Mouse (Mus musculus) neural tube, embryonic 13.5 days (tissue): ENCODE data around the gene Uhmk1. TPM values are rescaled to one million over a fixed set of nuclear protein-coding genes. Genes with fewer than 3 reads are reported as not detected.
A peak's percentile ranks its signal among the peaks of the same experiment; 100 is the strongest.
"Not testable (repeated sequence)": the region's sequence is repeated elsewhere in the genome, so short reads cannot be mapped to it uniquely, and the experiment has no call there.

Source experiments
- ATAC-seq: fragments of 200-750 bp; cut with Nextera tagmentation; 2 replicates; pipeline ENCODE4 v1.8.0; 2017; ENCODE audit warnings: low read depth, mild to moderate bottlenecking, moderate TSS enrichment, moderate library complexity
- H3K27ac ChIP-seq: fragments of 300-500 bp; sonication (generic); replicated peaks from 2 replicates; pipeline ENCODE4 v1.5.1; 2015; ENCODE audit warnings: moderate library complexity, mild to moderate bottlenecking, inconsistent platforms
- H3K27me3 ChIP-seq: fragments of 300-500 bp; sonication (generic); 2 replicates; pipeline ENCODE4 v1.6.1; 2015; ENCODE audit warnings: mild to moderate bottlenecking, inconsistent platforms
- H3K36me3 ChIP-seq: fragments of 300-500 bp; sonication (generic); 2 replicates; pipeline ENCODE4 v1.6.1; 2015; ENCODE audit warnings: mild to moderate bottlenecking, inconsistent platforms
- H3K4me1 ChIP-seq: fragments of 300-500 bp; sonication (generic); replicated peaks from 2 replicates; pipeline ENCODE4 v1.6.1; 2015; ENCODE audit warnings: inconsistent platforms
- H3K4me2 ChIP-seq: fragments of 300-500 bp; sonication (generic); 2 replicates; pipeline ENCODE4 v1.6.1; 2015; ENCODE audit warnings: inconsistent platforms, mild to moderate bottlenecking, moderate library complexity
- H3K4me3 ChIP-seq: fragments of 300-500 bp; sonication (generic); 2 replicates; pipeline ENCODE4 v1.5.1; 2015; ENCODE audit warnings: mild to moderate bottlenecking, inconsistent platforms
- H3K9ac ChIP-seq: fragments of 300-500 bp; sonication (generic); 2 replicates; pipeline ENCODE4 v1.6.1; 2015; ENCODE audit warnings: moderate library complexity, mild to moderate bottlenecking, inconsistent platforms
- H3K9me3 ChIP-seq: fragments of 300-500 bp; sonication (generic); 2 replicates; pipeline ENCODE4 v1.6.1; 2016; ENCODE audit warnings: inconsistent platforms
- WGBS: fragments of 180-500 bp; shearing (Covaris S2); methylation state at CpG from one replicate; pipeline ENCODE4 v1.1.7; 2015; 5-methylcytosine and 5-hydroxymethylcytosine counted together
- polyA plus RNA-seq: library from polyadenylated mRNA; unstranded; fragments of >200 nt; fragmentation: Nextera tagmentation; extraction: Ambion mirVana; gene quantifications from 2 replicates; pipeline ENCODE4 v1.2.1, GENCODE M21; 2015

Uhmk1 gene
- polyA plus RNA-seq, result 8.8 and 10.2 TPM in 2 replicates

GRCm38 (mm10) chr1:170214757-170215522 is at the start of gene Uhmk1:
Uhmk1 (minus strand) TSS chr1:170215397.
- peaks cover 20% of the 10 kb centered on the region for H3K36me3 ChIP-seq
- peak within 1 kb of the TSS; percentile 74 for H3K27ac ChIP-seq
- H3K27me3 ChIP-seq, result peaks cover 14% of the 10 kb centered on the region; the same call in 1 of the 2 replicates
- H3K9me3 ChIP-seq, result no peaks in the 10 kb centered on the region
- under 1% methylated on average over 62 of the region's 70 CpGs for WGBS
- peak within 1 kb of the TSS; percentile 81 for H3K4me2 ChIP-seq
- H3K4me3 ChIP-seq, result peak within 1 kb of the TSS; percentile 89
- H3K9ac ChIP-seq, result peak within 1 kb of the TSS; percentile 92
- peak; percentile 100 for ATAC-seq
- peaks cover 11% of the 10 kb centered on the region for H3K4me1 ChIP-seq

- Histone ChIP-seq H3K9ac (peak overlapping the region; percentile 86), H3K4me3 (peak overlapping the region; percentile 73), H3K27me3 (peaks cover 3% of the 10 kb centered on the region; the same call in 1 of the 2 replicates), H3K4me1 (peaks cover 8% of the 10 kb centered on the region), H3K9me3 (no peaks in the 10 kb centered on the region), H3K36me3 (no peaks in the 10 kb centered on the region), H3K4me2 (peak overlapping the region; percentile 79), H3K27ac (no peak overlapping the region; the same call in 1 of the 2 replicates)
- peak; percentile 100 for ATAC-seq
- WGBS, result 5% methylated on average over 32 of the region's 32 CpGs
Measured at GRCm38 (mm10) chr1:170255560-170255910, 40.3 kb upstream of the Uhmk1 start.

GRCm38 (mm10) chr1:170254893-170255559 is 39.8 kb upstream of the Uhmk1 start:
- WGBS, result 37% methylated on average over 30 of the region's 30 CpGs
- Histone ChIP-seq H3K9me3 (no peaks in the 10 kb centered on the region), H3K4me1 (peaks cover 8% of the 10 kb centered on the region), H3K27ac (no peak overlapping the region; the same call in 1 of the 2 replicates), H3K36me3 (no peaks in the 10 kb centered on the region), H3K9ac (peak overlapping the region; percentile 86), H3K4me3 (peak overlapping the region; percentile 73), H3K4me2 (peak overlapping the region; percentile 79), H3K27me3 (peaks cover 6% of the 10 kb centered on the region; the same call in 1 of the 2 replicates)
- peak; percentile 85 for ATAC-seq

GRCm38 (mm10) chr1:170245016-170245415 is 29.8 kb upstream of the Uhmk1 start:
- H3K36me3 ChIP-seq, result no peaks in the 10 kb centered on the region
- no peak for ATAC-seq
- no peak overlapping the region for H3K9ac ChIP-seq
- 86% methylated on average over 3 of the region's 3 CpGs for WGBS
- H3K4me1 ChIP-seq, result no peaks in the 10 kb centered on the region
- H3K4me3 ChIP-seq, result no peak overlapping the region
- no peak overlapping the region for H3K27ac ChIP-seq
- no peaks in the 10 kb centered on the region for H3K9me3 ChIP-seq
- H3K4me2 ChIP-seq, result no peak overlapping the region
- peaks cover 6% of the 10 kb centered on the region; the same call in 1 of the 2 replicates for H3K27me3 ChIP-seq

GRCm38 (mm10) chr1:170232688-170233087 is 17.5 kb upstream of the Uhmk1 start, which contains the start of gene Sh2d1b2:
Sh2d1b2 (plus strand) TSS chr1:170232749.
- not testable (repeated sequence) for H3K4me3 ChIP-seq, H3K36me3 ChIP-seq, H3K9me3 ChIP-seq, H3K4me1 ChIP-seq, H3K9ac ChIP-seq, H3K4me2 ChIP-seq, H3K27ac ChIP-seq, ATAC-seq, H3K27me3 ChIP-seq
- WGBS, result 74% methylated on average over 6 of the region's 6 CpGs

GRCm38 (mm10) chr1:170223276-170223675 is 8.1 kb upstream of the Uhmk1 start:
- Histone ChIP-seq H3K4me1 (no peaks in the 10 kb centered on the region), H3K27me3 (peaks cover 7% of the 10 kb centered on the region; the same call in 1 of the 2 replicates), H3K9me3 (no peaks in the 10 kb centered on the region), H3K4me3 (no peak overlapping the region), H3K9ac (no peak overlapping the region), H3K27ac (no peak overlapping the region), H3K4me2 (no peak overlapping the region), H3K36me3 (no peaks in the 10 kb centered on the region)
- ATAC-seq, result no peak
- 80% methylated on average over 2 of the region's 2 CpGs for WGBS

GRCm38 (mm10) chr1:170220351-170220750 is 5.2 kb upstream of the Uhmk1 start:
- Histone ChIP-seq H3K4me2 (no peak overlapping the region), H3K4me3 (no peak overlapping the region), H3K9ac (no peak overlapping the region), H3K4me1 (no peaks in the 10 kb centered on the region), H3K9me3 (no peaks in the 10 kb centered on the region), H3K27ac (no peak overlapping the region), H3K27me3 (peaks cover 21% of the 10 kb centered on the region; the same call in 1 of the 2 replicates), H3K36me3 (no peaks in the 10 kb centered on the region)
- ATAC-seq, result no peak

GRCm38 (mm10) chr1:170218091-170218884 is 3.1 kb upstream of the Uhmk1 start:
- no peak overlapping the region for H3K4me3 ChIP-seq
- peaks cover 21% of the 10 kb centered on the region; the same call in 1 of the 2 replicates for H3K27me3 ChIP-seq
- no peak overlapping the region for H3K4me2 ChIP-seq
- H3K9me3 ChIP-seq, result no peaks in the 10 kb centered on the region
- H3K9ac ChIP-seq, result no peak overlapping the region
- peaks cover 9% of the 10 kb centered on the region for H3K4me1 ChIP-seq
- ATAC-seq, result no peak
- H3K36me3 ChIP-seq, result no peaks in the 10 kb centered on the region
- H3K27ac ChIP-seq, result no peak overlapping the region
- 86% methylated on average over 6 of the region's 6 CpGs for WGBS

- WGBS, result 73% methylated on average over 3 of the region's 3 CpGs
- Histone ChIP-seq H3K36me3 (peaks cover 16% of the 10 kb centered on the region), H3K9ac (no peak overlapping the region), H3K9me3 (no peaks in the 10 kb centered on the region), H3K4me2 (peak overlapping the region; percentile 46), H3K4me1 (peaks cover 11% of the 10 kb centered on the region), H3K4me3 (peak overlapping the region; percentile 89), H3K27me3 (peaks cover 16% of the 10 kb centered on the region; the same call in 1 of the 2 replicates), H3K27ac (no peak overlapping the region)
- peak; percentile 37; the same call in 1 of the 2 replicates for ATAC-seq
Measured at GRCm38 (mm10) chr1:170215590-170215989, 393 bp upstream of the Uhmk1 start.

- Histone ChIP-seq H3K4me1 (peaks cover 11% of the 10 kb centered on the region), H3K36me3 (peaks cover 23% of the 10 kb centered on the region), H3K4me3 (peak overlapping the region; percentile 89), H3K9me3 (no peaks in the 10 kb centered on the region), H3K4me2 (peak overlapping the region; percentile 81), H3K9ac (peak overlapping the region; percentile 92), H3K27me3 (peaks cover 14% of the 10 kb centered on the region; the same call in 1 of the 2 replicates), H3K27ac (0 out of 2 replicates have a peak overlapping the region, but pooled peaks have one; percentile 74)
- 45% methylated on average over 7 of the region's 7 CpGs for WGBS
- no peak for ATAC-seq
Measured at GRCm38 (mm10) chr1:170214383-170214756, 827 bp downstream of the Uhmk1 start.

- H3K27me3 ChIP-seq, result peaks cover 14% of the 10 kb centered on the region; the same call in 1 of the 2 replicates
- no peak overlapping the region for H3K27ac ChIP-seq
- H3K9ac ChIP-seq, result no peak overlapping the region
- H3K9me3 ChIP-seq, result no peaks in the 10 kb centered on the region
- H3K4me2 ChIP-seq, result peak overlapping the region; percentile 16; the same call in 1 of the 2 replicates
- whole genome bisulfite sequencing, result 92% methylated on average over 10 of the region's 10 CpGs
- peaks cover 34% of the 10 kb centered on the region for H3K36me3 ChIP-seq
- peaks cover 11% of the 10 kb centered on the region for H3K4me1 ChIP-seq
- H3K4me3 ChIP-seq, result no peak overlapping the region
- no peak for ATAC-seq
Measured at GRCm38 (mm10) chr1:170213181-170213879, 1.9 kb downstream of the Uhmk1 start.
